Mouse (Mus musculus) lung, adult 2 months (tissue): ENCODE measurements around the gene Gm9970.

Experiments
- CTCF ChIP-seq: fragments of 200-500 bp; IDR thresholded peaks from 2 replicates; pipeline ENCODE4 v1.5.1; 2011; ENCODE audit warnings: mild to moderate bottlenecking, low read length, control low read depth; ENCODE audit not compliant: insufficient read depth
- POLR2A ChIP-seq: fragments of 200-500 bp; IDR thresholded peaks from 2 replicates; pipeline ENCODE4 v1.6.1; 2011; ENCODE audit warnings: low read depth, mild to moderate bottlenecking, control low read depth, low read length, borderline replicate concordance; ENCODE audit errors: extremely low read depth

- TF ChIP-seq POLR2A = no peak
- TF ChIP-seq CTCF = no peak
Observed at GRCm38 (mm10) chr5:31198616-31199320, 42.3 kb downstream of the Gm9970 start.
